ENCODE assay signal across 23 mouse cellular contexts in the genomic region with DNA sequence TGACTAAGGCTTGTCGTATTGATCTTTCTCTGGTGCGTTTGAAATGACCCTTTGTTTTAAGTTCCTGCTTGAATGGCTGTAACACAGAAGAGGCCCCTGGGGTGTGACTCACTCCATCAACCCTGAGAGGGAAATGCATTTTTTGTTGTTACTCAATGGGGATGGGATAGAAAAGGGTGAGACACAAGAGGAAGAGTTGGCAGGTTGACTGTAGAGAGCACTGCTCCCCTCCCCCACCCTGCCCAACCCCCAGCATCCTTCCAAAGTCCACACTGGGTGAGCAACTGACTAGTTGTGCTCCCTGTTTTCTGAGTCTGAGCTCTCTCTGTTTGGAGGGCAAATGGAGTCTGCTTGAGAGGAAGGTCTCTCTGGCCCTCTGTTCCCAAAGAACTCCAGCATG. TPM values are rescaled to one million over a fixed set of nuclear protein-coding genes. Genes with fewer than 3 reads are reported as not detected.
A peak's percentile ranks its signal among the peaks of the same experiment; 100 is the strongest.
DNase-seq lines count a peak whose midpoint lies in the region; ATAC-seq and TF ChIP-seq lines count a peak whose summit lies in the region.
"Had no signal": no experiment of that assay in that cellular context is flagged by ENCODE, and none has a peak within 500 bp of the region (broad histone marks: within the 10 kb centered on the region; RNA-seq: fewer than 3 reads in every experiment).

No protein-coding gene starts in this region.

- no peaks in the 10 kb centered on the region for H3K9me3 ChIP-seq in liver, embryonic 12.5 days (replicated peaks)
- no peaks in the 10 kb centered on the region for H3K9me3 ChIP-seq in intestine, embryonic 14.5 days (ENCODE audit: control insufficient read depth, low read length)
- H3K9me3 ChIP-seq: forebrain, embryonic 10.5 days; hindbrain, embryonic 13.5 days; limb, embryonic 15.5 days; midbrain, embryonic 15.5 days had no signal

- no peak for ATAC-seq in liver, embryonic 12.5 days
- ATAC-seq in intestine, embryonic 14.5 days (replicated peaks; ENCODE audit: low FRiP score, low TSS enrichment, low read depth), result peak; percentile 89
- ATAC-seq: forebrain, postnatal 0 days; lung, postnatal 0 days; midbrain, embryonic 15.5 days had no signal

- H3K79me2 ChIP-seq in liver, adult 2 months (ENCODE audit: control insufficient read depth, insufficient read depth, low read length), result no peaks in the 10 kb centered on the region

- intact Hi-C loops in heart, postnatal 36 days (cut with DNase I), result no loop called here

- H3K9ac ChIP-seq in liver, adult 2 months (ENCODE audit: low read depth, low read length), result no peak overlapping the region
- no peak overlapping the region for H3K9ac ChIP-seq in liver, embryonic 12.5 days
- H3K9ac ChIP-seq in intestine, embryonic 14.5 days (ENCODE audit: low read length), result no peak overlapping the region
- H3K9ac ChIP-seq: forebrain, postnatal 0 days; hindbrain, embryonic 13.5 days; limb, embryonic 15.5 days; midbrain, embryonic 15.5 days had no signal

- peak; percentile 61 for DNase-seq in liver, adult 2 months (ENCODE audit: extremely low read depth, low read depth, low spot score)
- no peak for DNase-seq in intestine, embryonic 14.5 days (ENCODE audit: low spot score)
- DNase-seq in lung, postnatal 4 days, result no peak
- DNase-seq in heart, postnatal 36 days, result no peak
- DNase-seq in c-Kit-positive CD71-positive TER-119-positive erythroid progenitor cells, embryonic 14.5 days (ENCODE audit: low spot score), result no peak
- DNase-seq: adrenal gland, postnatal 36 days; cerebellum, adult 8-10 months; forebrain, postnatal 0 days; gastrocnemius, adult 2 months; heart, postnatal 10 days; kidney, adult 11 months; kidney, postnatal 10 days; right cerebral cortex, postnatal 25 days; thymus, postnatal 25 days had no signal

- no peaks in the 10 kb centered on the region for H3K27me3 ChIP-seq in liver, adult 2 months (ENCODE audit: control insufficient read depth, insufficient read depth, low read length)
- H3K27me3 ChIP-seq in liver, embryonic 12.5 days (replicated peaks), result peaks cover 4% of the 10 kb centered on the region; the same call in 1 of the 2 replicates
- H3K27me3 ChIP-seq in intestine, embryonic 14.5 days (replicated peaks; ENCODE audit: control insufficient read depth, insufficient read depth, low read length), result no peaks in the 10 kb centered on the region
- H3K27me3 ChIP-seq in small intestine, adult 2 months (ENCODE audit: control insufficient read depth, insufficient read depth, low read length), result no peaks in the 10 kb centered on the region
- H3K27me3 ChIP-seq: hindbrain, embryonic 13.5 days; limb, embryonic 15.5 days; midbrain, embryonic 15.5 days had no signal

- H3K4me3 ChIP-seq in liver, adult 2 months (ENCODE audit: insufficient read depth, low read depth, low read length), result no peak overlapping the region
- H3K4me3 ChIP-seq in liver, embryonic 12.5 days, result no peak overlapping the region
- no peak overlapping the region for H3K4me3 ChIP-seq in intestine, embryonic 14.5 days (ENCODE audit: low read depth, low read length)
- no peak overlapping the region for H3K4me3 ChIP-seq in small intestine, adult 2 months (ENCODE audit: low read depth, low read length)
- H3K4me3 ChIP-seq: forebrain, embryonic 10.5 days; gastrocnemius, adult 2 months; hindbrain, embryonic 13.5 days; limb, embryonic 15.5 days; midbrain, embryonic 15.5 days; myocyte had no signal

- H3K27ac ChIP-seq in liver, adult 2 months (replicated peaks; ENCODE audit: insufficient read depth, low read depth, low read length), result peak overlapping the region; percentile 38
- H3K27ac ChIP-seq in liver, embryonic 12.5 days, result no peak overlapping the region
- H3K27ac ChIP-seq in intestine, embryonic 14.5 days (ENCODE audit: low read depth), result peak overlapping the region; percentile 69
- peak overlapping the region; percentile 91 for H3K27ac ChIP-seq in small intestine, adult 2 months (ENCODE audit: insufficient read depth, low read depth, low read length)
- H3K27ac ChIP-seq: forebrain, embryonic 10.5 days; gastrocnemius, adult 2 months; hindbrain, embryonic 13.5 days; limb, embryonic 15.5 days; midbrain, embryonic 15.5 days had no signal

- no peaks in the 10 kb centered on the region for H3K36me3 ChIP-seq in liver, adult 2 months (ENCODE audit: control insufficient read depth, insufficient read depth, low read length)
- H3K36me3 ChIP-seq in liver, embryonic 12.5 days, result no peaks in the 10 kb centered on the region
- H3K36me3 ChIP-seq in intestine, embryonic 14.5 days (ENCODE audit: control insufficient read depth, insufficient read depth, low read length), result no peaks in the 10 kb centered on the region
- no peaks in the 10 kb centered on the region for H3K36me3 ChIP-seq in small intestine, adult 2 months (ENCODE audit: control insufficient read depth, insufficient read depth, low read length)
- H3K36me3 ChIP-seq: forebrain, embryonic 10.5 days; limb, embryonic 15.5 days had no signal

- TF ChIP-seq POLR2A in liver, adult 2 months (IDR thresholded peaks at IDR 0.05; ENCODE audit: extremely low read depth, insufficient read depth, low read length), result no peak
- TF ChIP-seq POLR2A in small intestine, adult 2 months (IDR thresholded peaks at IDR 0.05; ENCODE audit: low read depth, low read length), result no peak

- WGBS in liver, adult 2 months, result 19% methylated on average over 2 of the region's 2 CpGs
- WGBS in liver, embryonic 12.5 days (ENCODE audit: insufficient replicate concordance), result 42% methylated on average over 2 of the region's 2 CpGs
- 32% methylated on average over 2 of the region's 2 CpGs for whole genome bisulfite sequencing in intestine, embryonic 14.5 days
- 12% methylated on average over 2 of the region's 2 CpGs for WGBS in small intestine, adult 2 months

- H3K4me2 ChIP-seq in liver, embryonic 12.5 days, result no peak overlapping the region
- H3K4me2 ChIP-seq in intestine, embryonic 14.5 days (ENCODE audit: low read length), result no peak overlapping the region
- H3K4me2 ChIP-seq: heart, embryonic 11.5 days; hindbrain, embryonic 13.5 days; limb, embryonic 15.5 days; midbrain, embryonic 15.5 days had no signal

- TF ChIP-seq CTCF in liver, adult 2 months (IDR thresholded peaks at IDR 0.05; ENCODE audit: low read depth, low read length), result no peak
- no peak for TF ChIP-seq CTCF in small intestine, adult 2 months (IDR thresholded peaks at IDR 0.05; ENCODE audit: extremely low read depth, insufficient read length, insufficient replicate concordance, low read depth, low read length)

- peaks cover 8% of the 10 kb centered on the region for H3K4me1 ChIP-seq in liver, adult 2 months (ENCODE audit: control insufficient read depth, insufficient read depth, low read length)
- H3K4me1 ChIP-seq in liver, embryonic 12.5 days, result peaks cover 12% of the 10 kb centered on the region; the same call in 1 of the 2 replicates
- H3K4me1 ChIP-seq in intestine, embryonic 14.5 days (replicated peaks; ENCODE audit: control insufficient read depth, insufficient read depth, low read length), result 0 out of 2 replicates have a peak, but pooled peaks cover 3% of the 10 kb centered on the region
- H3K4me1 ChIP-seq in small intestine, adult 2 months (ENCODE audit: control insufficient read depth, insufficient read depth, insufficient read length, low read length), result peaks cover 15% of the 10 kb centered on the region
- H3K4me1 ChIP-seq: midbrain, embryonic 15.5 days had no signal

RNA-seq across cellular contexts. Expression of a gene that starts 50.3 kb away (rescaled TPM):
- 1.3 and 1.8 TPM in 2 replicates for total RNA-seq in liver, adult 2 months (2014; rRNA removed)
- 0.45 and 0.71 TPM in 2 replicates for polyA plus RNA-seq in liver, adult 2 months (2012; rRNA removed)
- polyA plus RNA-seq in liver, embryonic 12.5 days (2016; fragmentation: Nextera tagmentation; extraction: Ambion mirVana), result 0.61 and 0.92 TPM in 2 replicates
- 20.0 and 20.4 TPM in 2 replicates for polyA plus RNA-seq in intestine, embryonic 14.5 days (2014; fragmentation: Nextera tagmentation; extraction: Ambion mirVana)
- 37.5 and 73.6 TPM in 2 replicates for polyA plus RNA-seq in small intestine, adult 2 months (2012; rRNA removed)
- total RNA-seq in heart, postnatal 36 days (2021), result 1 to 10 TPM; 3.1 to 3.5 TPM

Comparison
In these comparisons a context has a peak if more than half of its experiments do, and no peak if none do; other contexts are left out.
1. RNA of a gene that starts 50.3 kb away (polyA plus RNA-seq): 37.5 to 73.6 TPM in small intestine, adult 2 months and 20.0 to 20.4 TPM in intestine, embryonic 14.5 days; 0.61 to 0.92 TPM in liver, embryonic 12.5 days and 0.45 to 0.71 TPM in liver, adult 2 months; every median in the first group is over 10 times any median in the second.